Mouse (Mus musculus) MN1 (cell line): ENCODE measurements around the gene Klhl8.

ENCODE experiments used
- DNase-seq: peaks from one replicate; pipeline ENCODE4 v3.0.0-alpha.2; 2016; ENCODE audit warnings: low spot score

The Klhl8 gene

DNA sequence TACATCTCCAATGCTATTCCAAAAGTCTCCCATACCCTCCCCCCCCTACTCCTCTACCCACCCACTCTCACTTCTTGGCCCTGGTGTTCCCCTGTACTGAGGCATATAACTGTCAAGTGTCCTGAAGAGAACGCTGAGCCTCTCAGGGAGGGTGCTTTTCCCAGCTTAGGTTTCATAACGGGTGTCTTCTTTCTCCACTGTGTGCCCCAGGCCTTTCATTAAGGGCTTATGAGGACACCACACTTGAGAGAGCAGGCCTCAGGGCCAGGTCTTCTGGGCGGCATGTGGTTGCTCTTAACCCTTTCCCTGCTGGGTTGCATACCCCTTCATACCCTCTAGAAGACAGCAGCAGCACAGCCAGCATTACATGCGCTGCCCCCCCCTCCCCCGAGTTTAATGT lies 64.5 kb downstream of the Klhl8 start:
- no peak for DNase-seq

DNA sequence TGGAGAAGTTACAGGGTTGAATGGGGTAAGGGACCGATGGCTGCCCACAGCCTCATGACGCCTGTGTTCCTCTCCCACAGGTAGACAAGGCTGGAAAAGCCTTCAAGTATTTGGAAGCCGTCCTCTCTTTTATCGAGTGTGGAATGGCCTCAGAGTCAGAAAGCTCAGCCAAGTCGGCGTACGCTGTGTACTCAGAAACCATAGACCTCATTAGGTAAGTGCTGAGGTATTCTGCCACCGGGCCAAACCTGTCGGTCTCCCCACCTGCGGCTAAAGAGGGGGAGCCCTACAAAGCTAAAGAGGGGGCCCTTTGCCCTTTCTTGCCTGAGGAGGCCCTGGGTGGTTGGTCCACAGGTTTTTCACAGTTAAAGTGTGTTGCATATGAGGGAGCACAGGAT lies 64.9 kb downstream of the Klhl8 start:
- DNase-seq, result no peak

DNA sequence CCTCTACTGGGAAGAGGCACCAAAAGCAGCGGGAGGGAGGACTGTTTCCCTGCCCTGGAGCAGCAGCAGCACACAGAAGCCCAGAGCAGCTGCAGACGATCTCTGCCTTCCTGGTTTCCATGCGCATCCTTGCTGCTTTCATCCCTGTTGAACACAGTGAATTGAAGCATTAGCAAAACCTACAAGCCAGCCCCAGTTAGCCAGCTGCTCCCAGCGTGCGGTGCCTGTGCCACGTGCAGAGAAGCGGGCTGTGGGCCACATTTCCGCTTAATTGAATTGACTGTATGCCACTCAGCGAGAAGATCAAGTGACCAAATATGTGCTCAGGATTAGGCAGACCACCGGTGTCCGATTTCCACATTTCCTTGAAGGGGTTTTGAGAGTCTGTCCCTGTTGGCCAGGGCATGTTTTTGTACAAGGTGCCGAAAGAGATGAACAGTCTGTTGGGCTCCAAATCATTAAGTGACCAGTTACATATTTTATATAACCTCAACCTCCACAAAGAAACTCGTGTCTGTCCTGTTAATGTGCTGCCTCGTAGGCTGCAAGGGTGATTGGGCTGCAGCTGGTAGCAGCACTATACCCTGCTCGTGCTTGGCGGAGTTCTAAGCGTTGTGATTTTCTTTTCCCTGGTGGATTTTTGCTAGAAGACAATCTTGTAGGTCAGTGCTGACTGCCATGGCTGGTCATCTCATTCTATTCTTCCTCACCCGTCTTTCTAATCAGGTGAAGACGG lies 65.5 kb downstream of the Klhl8 start:
- DNase-seq, result no peak

DNA sequence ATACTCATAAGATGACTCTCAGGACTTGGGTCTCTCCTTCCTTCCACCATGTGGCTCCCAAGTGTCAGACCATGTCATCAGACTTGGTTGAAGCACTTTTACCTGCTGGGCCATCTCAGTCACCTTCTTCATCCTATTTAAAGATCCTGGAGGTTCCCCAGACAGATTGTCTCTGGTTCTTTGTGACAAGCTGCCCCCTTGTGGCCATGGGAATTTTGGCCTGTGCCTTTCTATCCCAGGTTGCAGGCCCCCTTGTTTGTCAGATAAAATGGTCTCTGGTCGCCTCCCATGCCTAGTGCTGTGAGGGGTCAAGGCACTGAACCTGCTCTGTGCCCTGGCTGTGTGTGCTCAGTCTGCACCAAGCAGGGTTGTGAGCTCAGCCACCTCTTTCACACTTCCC lies 67.1 kb downstream of the Klhl8 start:
- peak; percentile 31 for DNase-seq

DNA sequence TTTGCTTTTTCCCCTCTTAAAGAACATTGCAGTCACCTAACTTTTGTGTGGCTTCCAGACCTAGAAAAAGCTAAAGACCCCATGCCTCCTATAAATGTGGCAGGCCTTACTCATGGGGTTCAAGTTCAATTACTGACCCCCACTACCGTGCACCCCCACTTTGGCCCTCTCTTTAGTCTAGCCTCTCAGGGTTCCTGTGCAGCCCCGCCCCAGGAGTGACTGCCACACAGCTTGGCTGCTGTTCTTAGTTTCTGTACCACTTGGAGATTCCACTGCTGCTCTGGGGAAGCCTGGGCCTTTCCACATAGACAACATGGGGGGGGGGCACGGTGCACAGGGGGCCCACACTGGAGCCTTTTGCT lies 71.8 kb downstream of the Klhl8 start:
- no peak for DNase-seq

DNA sequence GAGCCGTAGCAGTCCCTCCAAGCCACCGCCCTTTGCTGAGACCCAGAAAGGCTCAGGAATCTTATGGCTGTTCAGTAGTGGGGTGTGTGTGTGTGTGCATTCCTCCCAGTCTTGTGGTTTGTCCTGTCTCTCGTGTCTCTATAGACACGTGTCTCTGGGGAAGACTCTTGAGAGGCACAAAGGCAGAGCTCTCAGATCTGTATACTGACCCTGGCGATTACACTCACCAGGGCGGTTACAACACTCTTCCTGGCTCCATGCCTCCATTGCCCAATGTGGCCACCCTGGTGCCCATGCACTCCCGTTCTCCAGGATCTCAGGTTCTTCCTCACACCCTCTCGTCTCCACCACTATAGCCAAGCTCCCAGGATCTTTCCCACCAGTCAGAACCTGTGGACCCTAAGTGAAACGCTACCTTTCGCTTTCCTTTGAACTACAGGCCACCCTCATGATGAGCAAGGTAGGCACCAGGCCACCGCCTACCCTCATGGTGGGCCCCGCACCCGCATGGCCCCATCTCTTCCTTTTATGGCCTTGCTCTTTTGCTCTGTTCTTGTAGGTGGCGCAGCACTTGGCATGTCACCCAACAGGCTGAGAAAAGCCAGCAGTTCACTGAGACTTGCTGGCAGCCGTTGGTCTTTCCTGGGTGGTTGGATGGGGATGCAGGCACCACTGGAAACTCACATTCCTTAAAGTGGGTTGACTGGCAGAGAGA lies 72.4 kb downstream of the Klhl8 start:
- DNase-seq, result no peak

DNA sequence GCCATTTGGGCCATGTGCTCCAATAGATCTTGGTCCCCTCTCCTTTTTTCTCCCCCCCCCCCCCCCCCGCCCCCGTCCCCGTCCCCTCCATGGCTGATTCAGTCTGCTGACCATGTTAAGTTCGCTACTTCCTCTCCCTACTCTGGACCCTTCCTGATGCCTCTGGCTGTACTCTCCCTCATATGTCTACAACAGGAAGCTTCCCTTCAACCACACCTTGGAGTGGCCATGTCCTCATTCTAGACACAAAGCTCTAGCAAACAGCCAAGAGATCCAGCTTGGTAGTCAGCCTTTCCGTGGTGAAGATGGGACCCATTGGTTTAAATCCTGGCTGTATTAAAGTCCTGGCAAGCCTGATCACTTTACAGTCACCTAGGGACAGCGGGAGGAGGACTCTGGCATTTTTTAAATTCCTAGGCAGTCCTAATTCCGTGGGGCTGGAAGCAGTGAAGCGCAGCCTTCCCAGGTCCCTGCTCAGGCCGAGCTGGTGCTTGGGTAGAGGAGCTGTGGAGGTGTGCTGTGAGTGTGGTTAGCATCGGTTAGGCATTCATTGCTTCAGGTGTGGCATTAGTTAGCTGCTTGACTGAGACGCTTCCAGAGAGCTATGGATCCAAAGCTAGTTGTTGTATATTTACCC lies 74.8 kb downstream of the Klhl8 start:
- no peak for DNase-seq

DNA sequence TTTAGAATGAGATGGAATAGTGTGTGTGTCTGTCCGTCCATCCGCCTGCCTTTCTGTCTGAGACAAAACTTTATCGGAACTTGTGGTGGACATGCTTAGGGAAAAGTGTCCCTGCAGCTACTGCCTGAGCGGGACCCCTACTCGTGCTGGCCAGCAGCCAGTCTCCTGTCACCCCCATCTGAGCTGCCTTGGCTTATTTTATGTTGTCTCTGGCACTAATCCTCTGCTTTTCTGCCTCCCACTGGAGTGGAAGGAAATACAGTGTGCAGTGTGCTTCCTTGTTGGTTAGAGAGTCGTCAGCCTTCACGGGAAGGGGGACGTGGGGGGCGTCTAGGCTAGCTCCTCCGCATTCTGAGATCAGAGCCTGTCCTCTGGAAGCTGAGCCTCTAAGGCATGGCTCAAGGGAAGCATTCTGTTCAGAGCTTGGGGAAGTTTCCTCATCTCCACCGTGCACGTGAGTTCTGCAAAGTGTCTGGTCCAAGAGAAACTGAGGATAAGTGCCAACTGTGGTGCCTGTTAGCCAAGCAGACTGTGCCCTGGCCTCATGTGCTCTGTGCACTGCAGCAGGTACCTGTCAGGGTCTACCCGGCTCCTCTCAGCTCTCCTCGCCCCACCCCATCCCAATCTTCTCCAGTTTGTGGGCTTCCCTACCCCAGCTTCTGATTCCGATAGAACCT lies 75.5 kb downstream of the Klhl8 start:
- DNase-seq, result no peak

DNA sequence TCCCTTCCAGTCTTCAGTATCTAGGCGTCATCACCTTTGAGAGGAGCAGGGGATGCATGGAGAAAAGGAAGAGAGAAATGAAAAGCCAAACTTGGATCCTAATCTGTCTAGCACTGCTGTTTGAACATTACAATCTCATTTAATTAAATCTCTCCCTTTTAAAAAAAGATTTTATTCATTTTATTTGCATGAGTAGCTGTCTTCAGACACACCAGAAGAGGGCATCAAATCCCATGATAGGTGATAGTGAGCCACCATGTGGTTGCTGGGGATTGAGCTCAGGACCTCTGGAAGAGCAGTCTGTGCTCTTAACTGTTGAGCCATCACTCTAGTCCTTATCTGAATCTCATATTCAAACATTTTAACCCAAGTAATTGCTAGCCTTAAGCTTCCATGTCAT lies 80.2 kb downstream of the Klhl8 start:
- no peak for DNase-seq

DNA sequence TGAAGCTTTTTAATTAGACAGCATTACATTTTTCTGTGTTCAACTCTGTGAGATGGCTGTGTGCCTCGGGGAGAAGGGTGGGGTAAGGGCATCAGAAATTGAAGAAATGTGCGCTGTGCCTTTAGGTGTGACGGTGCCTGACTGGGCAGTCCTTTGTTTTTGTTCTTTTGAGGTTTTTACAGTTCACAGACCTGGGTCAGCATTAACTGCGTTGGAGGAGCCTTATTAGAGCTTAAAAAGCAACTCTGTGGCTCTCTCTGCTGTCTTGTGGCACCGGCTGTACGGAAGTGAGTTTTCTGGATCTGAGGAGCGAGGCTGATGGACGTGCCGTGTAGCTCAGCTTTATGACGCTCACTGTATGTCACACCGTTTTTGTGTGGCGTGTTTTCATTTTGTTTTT lies 81.9 kb downstream of the Klhl8 start:
- DNase-seq, result no peak

DNA sequence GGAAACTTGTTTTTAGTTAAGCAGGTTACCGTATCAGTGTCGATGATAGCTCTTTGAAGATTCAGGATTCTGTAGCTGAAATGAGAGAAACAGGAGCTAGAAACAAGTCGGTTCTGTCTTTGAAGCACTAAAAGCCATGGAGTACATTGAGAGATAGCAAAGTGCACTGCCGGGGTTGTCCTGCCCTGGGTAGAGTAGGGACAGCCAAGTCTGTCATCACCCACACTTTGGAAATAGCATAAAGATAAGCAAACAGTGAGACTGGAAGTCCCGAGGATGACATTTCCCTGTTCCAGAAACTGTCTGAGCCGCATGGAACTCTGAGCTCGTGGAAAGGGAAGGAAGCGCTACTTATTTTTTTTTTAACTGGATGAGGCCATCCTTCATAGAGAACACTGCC lies 82.3 kb downstream of the Klhl8 start:
- no peak for DNase-seq

DNA sequence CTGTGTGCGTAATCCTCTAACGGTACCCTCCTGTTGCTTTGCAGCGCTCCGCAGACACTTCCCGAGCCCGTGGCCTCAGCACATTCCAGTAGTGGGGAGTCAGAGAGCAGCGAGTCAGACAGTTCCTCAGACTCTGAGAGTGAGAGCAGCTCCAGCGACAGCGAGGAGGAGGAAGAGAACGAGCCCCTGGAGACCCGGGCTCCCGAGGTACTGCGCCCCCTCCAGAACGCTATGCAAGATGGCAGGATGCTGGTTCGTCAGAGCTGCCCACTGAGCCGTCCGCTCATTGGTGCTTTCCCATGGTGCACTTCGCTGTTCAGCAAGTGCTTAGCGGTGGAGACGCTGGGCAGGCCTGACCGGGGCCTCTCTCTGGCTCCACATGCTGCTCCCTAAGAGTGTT lies 82.8 kb downstream of the Klhl8 start:
- no peak for DNase-seq

DNA sequence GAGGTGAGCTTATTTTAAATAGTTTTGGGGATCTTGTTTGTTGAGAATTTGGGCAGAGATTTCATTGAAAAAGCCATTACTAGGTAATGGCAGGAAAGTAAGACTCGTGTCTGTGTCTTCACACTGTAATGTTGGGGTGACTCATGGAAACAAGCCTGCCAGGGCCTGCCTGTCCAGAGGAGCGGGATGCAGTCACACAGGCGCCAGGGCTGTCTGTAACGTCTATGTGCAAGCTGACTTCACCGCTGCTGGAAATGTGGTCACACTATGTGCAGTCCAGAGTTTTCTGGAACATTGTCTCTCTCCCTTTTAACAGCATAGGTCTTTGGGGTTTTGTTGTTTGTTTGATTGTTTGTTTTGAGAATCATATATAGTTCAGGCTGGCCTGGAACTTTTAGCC lies 88.1 kb downstream of the Klhl8 start:
- DNase-seq, result no peak

DNA sequence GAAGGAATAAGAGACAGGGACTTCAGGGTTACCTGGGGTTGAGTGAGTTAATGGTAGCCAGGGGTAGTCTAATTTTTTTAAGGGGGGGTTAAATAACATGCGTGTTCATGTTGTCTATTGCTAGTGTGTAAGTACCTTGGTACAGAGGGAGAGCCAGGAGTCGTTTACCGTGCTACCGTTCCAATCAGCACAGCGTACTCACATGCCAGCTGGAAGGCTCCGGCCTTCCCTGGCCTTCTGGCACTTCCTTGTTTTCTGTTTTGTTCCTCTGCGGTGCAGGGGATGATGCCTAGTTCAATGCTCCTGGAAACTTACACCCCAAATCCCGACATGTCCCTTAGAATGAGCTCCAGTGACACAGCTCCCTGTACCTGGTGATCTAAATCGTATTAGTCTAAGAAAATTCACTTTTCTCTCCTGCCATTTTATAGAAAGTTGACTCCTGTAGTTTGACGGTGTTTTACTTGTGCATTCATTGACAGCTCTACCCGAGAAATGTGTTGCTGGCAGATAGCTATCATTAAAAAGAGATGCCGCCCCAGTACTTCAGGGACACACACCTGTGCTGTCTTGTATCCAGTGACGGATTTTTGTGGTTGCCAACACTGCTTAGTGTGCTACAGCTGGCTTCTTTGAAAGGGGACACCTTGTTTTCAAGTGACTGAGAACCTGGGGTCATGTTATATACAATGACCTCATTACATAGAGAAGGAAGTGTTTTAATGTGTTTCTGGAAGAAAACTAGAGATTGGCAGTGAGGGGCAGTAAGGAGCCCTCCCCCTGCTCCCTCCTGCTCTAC lies 89.4 kb downstream of the Klhl8 start:
- no peak for DNase-seq

DNA sequence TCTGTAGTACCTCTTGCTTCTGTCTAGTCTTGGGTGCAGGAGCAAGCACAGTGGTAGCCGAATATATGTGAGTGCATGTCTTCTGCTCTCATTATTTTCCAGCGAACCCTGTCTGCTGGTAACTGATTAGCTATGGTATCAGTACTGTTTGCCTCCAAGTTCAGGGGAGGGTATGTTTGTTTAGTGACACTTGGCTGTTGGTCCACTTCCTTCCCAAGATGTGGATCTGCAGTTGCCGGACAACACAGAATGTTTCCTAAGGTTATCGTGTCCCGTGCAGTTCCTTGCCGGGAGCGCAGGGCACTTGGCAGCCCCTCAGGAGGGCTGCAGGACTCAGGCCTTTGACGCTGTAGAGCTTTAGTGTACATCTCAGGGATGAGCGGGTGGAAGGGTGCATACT lies 90.0 kb downstream of the Klhl8 start:
- no peak for DNase-seq

DNA sequence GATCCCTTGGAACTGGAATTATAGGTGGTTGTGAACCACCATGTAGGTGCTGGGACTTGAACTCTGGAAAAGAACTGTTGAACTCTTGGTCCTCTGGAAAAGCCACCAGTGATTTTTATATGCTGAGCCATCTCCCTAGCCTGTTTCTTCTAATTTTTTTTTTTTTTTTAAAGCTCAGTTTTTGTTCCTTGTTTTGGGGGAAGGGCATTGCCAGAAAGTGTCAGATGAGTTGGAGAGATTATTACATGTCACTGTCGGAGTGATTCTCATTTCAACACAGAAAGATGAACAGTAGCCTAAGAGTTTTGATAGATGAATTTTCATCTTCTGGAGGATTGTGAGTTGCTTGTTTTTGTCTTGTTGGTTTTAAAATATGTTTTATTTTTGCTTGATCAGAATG lies 91.4 kb downstream of the Klhl8 start:
- DNase-seq, result no peak

DNA sequence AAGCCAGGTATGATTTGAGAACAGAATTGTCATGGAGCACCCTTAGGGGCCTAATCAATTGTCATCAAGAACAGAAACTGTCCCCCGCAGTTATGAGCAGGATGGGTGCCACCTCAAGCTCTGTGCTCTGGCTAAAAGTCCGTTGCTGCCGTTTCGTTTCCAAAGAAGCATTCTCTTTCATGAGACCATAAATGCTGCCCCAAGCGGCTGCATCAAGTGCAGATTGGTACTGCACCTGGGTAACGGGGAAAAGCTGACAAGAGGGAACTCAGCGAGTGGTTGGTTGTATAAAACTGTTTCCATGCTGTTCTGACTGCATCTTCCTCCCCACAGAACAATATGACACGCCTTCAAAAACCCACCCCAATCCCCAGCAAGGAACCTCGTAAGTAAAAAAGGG lies 92.5 kb downstream of the Klhl8 start:
- DNase-seq, result no peak

DNA sequence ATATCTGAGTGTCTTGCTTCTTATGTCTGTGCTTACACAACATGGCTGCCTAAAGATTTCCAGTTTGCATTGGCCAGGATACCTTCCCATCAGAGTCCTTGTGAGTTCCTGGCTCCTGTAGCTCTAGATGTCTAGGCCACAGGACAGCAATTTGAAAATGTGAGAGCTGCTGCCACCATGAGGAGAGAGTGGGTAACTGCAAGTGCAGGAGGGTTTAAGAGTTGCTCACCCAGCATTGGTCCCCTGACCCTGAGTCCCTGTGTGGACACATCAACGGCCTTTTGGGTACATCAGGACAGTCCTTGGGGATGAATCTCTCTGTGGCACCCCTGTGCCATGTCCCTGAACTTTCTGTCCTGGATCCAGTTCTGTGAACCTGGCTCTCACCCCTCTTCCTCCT lies 93.3 kb downstream of the Klhl8 start:
- DNase-seq, result peak; percentile 74

DNA sequence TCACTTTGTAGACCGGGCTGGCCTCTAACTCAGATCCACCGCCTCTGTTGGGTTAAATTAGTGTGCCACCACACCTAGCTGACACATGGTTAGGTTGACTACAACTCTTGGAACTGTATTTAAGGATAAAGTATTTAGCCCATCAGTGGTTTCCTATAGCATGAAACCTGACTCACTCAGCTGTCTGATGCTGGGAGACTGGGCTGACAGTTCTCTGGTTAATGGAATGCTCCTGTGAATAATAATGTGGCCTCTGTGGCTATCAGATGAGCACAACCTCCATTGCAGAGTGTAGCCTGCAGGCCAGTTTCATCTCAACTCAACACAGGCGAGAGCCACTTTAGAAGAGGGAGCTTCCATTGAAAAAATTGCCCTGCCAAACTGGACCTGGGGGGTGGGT lies 94.3 kb downstream of the Klhl8 start:
- no peak for DNase-seq

DNA sequence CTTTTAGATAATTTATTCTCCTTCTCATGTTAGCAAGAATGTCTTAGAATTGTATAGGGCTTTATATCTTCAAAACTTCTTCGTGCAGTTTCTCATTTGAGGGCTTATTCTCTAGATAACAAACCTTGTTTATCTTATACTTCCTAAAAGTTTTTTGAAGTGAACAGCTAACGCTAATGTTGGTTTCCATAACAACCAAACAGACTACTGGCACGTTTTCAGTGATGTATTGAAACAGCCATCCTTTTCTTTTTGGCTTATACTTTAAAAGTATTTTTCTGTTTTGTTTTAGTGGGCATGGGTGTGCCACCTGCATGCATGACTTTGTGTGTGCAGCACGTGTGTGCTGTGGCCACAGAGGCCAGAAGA lies 95.8 kb downstream of the Klhl8 start:
- DNase-seq, result no peak

DNA sequence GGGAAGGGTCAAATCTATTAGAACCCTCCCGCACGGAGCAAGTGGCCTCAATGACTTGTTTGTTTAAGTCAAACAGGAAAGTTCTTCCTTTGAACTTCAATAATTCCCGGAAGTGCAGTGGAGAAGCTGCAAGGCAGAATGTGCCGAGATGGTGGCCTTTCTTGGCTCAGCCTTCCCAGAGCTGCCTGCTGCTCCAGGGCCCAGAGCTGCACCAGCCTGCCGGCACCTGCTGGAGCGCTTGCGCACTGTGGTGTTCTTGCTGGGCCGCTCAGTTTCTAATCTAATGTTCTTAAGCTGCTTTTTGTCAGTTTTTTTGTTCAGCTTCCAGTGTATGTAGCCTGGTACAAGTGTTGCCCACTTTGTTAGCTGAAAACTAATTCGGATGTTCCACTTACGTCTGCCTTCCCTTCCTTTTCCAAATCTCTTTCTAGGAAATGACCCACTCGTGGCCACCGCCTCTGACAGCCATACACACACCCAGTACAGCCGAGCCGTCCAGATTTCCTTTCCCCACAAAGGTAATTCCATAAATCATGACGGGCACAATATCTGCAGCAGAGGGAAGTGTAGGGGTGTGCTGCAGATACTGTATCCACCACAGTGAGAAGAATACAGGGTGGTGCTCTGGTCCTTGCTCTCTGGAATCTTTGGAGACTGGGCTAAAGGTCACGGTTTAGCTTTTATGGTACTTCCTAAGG lies 96.4 kb downstream of the Klhl8 start:
- no peak for DNase-seq
